Mouse (Mus musculus) embryonic facial prominence, embryonic 13.5 days (tissue): ENCODE results near the gene Arhgef7. TPM values are rescaled to one million over a fixed set of nuclear protein-coding genes. Genes with fewer than 3 reads are reported as not detected.

Experiments used
- ATAC-seq: fragments of 200-750 bp; cut with Nextera tagmentation; 2 replicates; pipeline ENCODE4 v1.8.0; 2017; ENCODE audit warnings: low read depth; ENCODE audit not compliant: insufficient number of reproducible peaks, insufficient read depth, low FRiP score, low TSS enrichment
- H3K27ac ChIP-seq: fragments of 300-500 bp; sonication (generic); 2 replicates; pipeline ENCODE4 v1.5.1; 2015; ENCODE audit warnings: moderate library complexity, mild to moderate bottlenecking, inconsistent platforms
- H3K27me3 ChIP-seq: fragments of 300-500 bp; sonication (generic); 2 replicates; pipeline ENCODE4 v1.6.1; 2015; ENCODE audit warnings: mild to moderate bottlenecking, inconsistent platforms
- H3K36me3 ChIP-seq: fragments of 300-500 bp; sonication (generic); 2 replicates; pipeline ENCODE4 v1.6.1; 2015; ENCODE audit warnings: mild to moderate bottlenecking, inconsistent platforms
- H3K4me1 ChIP-seq: fragments of 300-500 bp; sonication (generic); 2 replicates; pipeline ENCODE4 v1.6.1; 2015; ENCODE audit warnings: inconsistent platforms
- H3K4me2 ChIP-seq: fragments of 300-500 bp; sonication (generic); 2 replicates; pipeline ENCODE4 v1.6.1; 2015; ENCODE audit warnings: moderate library complexity, mild to moderate bottlenecking, inconsistent platforms
- H3K4me3 ChIP-seq: fragments of 300-500 bp; sonication (generic); 2 replicates; pipeline ENCODE4 v1.5.1; 2015; ENCODE audit warnings: mild to moderate bottlenecking, inconsistent platforms
- H3K9ac ChIP-seq: fragments of 300-500 bp; sonication (generic); 2 replicates; pipeline ENCODE4 v1.6.1; 2015; ENCODE audit warnings: mild to moderate bottlenecking, inconsistent platforms
- H3K9me3 ChIP-seq: fragments of 300-500 bp; sonication (generic); 2 replicates; pipeline ENCODE4 v1.6.1; 2016; ENCODE audit warnings: inconsistent platforms
- WGBS: fragments of 180-500 bp; shearing (Covaris S2); methylation state at CpG from one replicate; pipeline ENCODE4 v1.1.7; 2015; ENCODE audit warnings: mixed read lengths; 5-methylcytosine and 5-hydroxymethylcytosine counted together
- polyA plus RNA-seq: library from polyadenylated mRNA; unstranded; fragments of >200 nt; fragmentation: Nextera tagmentation; extraction: Ambion mirVana; gene quantifications from 2 replicates; pipeline ENCODE4 v1.2.1, GENCODE M21; 2015

The Arhgef7 gene
- polyA plus RNA-seq, 1 experiment from 2014 or later: 43.4 TPM

DNA sequence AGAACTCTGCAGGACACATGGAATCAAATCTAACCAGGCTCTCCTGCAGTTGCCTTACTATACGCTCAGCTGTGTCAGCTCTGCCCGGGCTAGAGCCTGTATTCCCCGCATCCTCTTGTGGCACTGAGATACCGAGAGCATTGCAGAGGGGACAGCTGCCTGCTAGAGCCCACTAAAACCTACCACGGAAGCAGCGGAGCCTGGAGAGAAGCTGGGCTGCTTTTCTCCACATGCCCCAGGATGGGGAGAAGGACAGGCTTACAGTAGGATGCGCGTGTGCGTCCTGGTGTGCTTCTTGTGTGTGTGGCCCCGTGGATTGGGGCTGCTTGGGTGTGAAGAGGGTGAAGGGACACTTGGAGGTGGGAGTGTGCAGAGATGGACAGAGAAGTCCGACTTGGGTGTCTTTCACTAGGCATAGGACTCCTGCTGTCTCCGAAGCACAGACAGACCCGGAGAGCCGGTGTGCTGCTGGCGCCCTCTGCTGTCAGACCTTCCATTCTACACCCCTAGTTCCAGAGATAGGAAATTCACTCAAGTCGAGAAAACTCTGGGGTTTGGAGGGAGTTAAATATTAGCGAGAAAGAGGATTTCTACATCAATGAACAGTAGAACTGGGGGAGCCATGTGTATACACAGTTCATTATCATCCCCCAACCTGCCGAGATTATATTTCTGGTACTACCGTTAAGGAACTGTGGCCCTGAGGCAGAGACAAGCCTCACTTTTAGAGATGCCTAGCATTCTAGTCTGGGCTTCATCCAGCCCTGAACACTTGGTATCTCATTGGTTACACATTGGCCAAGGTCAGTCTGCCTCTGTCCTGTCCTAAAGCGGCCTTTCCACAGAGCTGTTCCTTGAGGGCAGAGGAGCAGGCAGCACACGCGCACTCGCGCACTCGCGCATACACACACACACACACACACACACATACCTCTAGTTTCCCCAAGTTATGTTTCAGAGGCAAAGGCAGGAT is 27.2 kb upstream of the Arhgef7 start:
- H3K9ac ChIP-seq: peak overlapping the region; percentile 59
- no peak overlapping the region for H3K27ac ChIP-seq
- H3K4me1 ChIP-seq: 0 out of 2 replicates have a peak, but pooled peaks cover 4% of the 10 kb centered on the region
- H3K4me2 ChIP-seq: peak overlapping the region; percentile 57
- peak; percentile 56; the same call in 1 of the 2 replicates for ATAC-seq
- no peaks in the 10 kb centered on the region for H3K9me3 ChIP-seq
- WGBS: 39% methylated on average over 26 of the region's 26 CpGs
- H3K4me3 ChIP-seq: peak overlapping the region; percentile 26
- H3K36me3 ChIP-seq: no peaks in the 10 kb centered on the region
- peaks cover 19% of the 10 kb centered on the region for H3K27me3 ChIP-seq

DNA sequence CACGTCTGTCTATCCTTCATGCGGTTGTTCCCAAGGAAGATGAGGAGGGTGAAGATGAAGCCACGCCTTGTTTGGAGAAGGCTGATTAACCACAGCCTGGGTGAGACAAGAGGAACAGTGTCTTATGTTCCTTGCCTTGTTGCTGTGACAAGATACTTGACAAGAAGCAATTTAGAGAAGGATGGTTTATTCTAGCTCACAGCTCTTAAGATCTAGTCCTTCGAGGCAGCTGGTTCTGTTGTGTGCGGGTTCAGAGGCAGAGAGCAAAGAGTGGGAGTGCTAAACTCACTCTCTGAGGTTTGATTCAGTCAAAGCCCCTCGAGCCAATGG is 26.5 kb upstream of the Arhgef7 start, which contains the start of gene 1700016D06Rik:
Gene 1700016D06Rik, minus strand, starts transcription at position 31 of the 330 bp plus-strand sequence.
- Histone ChIP-seq H3K4me2 (peak within 1 kb of the TSS; percentile 57), H3K4me1 (0 out of 2 replicates have a peak, but pooled peaks cover 4% of the 10 kb centered on the region), H3K27ac (no peak within 1 kb of the TSS), H3K9me3 (no peaks in the 10 kb centered on the region), H3K4me3 (peak within 1 kb of the TSS; percentile 26), H3K36me3 (no peaks in the 10 kb centered on the region), H3K27me3 (peaks cover 19% of the 10 kb centered on the region), H3K9ac (peak within 1 kb of the TSS; percentile 59)
- 57% methylated on average over 6 of the region's 6 CpGs for WGBS
- ATAC-seq: no peak

DNA sequence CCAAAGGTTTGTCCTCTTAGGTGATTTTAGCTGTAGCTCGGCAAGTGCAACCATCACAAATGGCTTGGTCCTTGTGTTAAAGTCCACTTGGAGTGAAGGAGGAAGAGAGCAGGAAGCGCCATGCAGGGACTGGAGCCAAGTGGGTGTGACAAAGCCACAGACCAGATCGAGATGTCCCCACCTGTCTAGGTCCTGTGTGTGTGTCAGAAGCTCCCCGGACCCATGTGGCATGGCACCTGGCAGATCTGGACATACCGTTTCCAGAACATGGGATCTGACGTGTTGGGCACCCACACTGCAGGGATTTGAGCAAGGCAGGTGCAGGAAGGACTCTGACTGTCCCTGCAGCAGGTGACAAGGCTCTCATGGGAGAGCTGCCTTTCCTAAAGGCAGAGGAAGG is 26.1 kb upstream of the Arhgef7 start:
- 83% methylated on average over 6 of the region's 6 CpGs for WGBS
- Histone ChIP-seq H3K9ac (0 out of 2 replicates have a peak overlapping the region, but pooled peaks have one; percentile 27), H3K27ac (no peak overlapping the region), H3K36me3 (no peaks in the 10 kb centered on the region), H3K27me3 (peaks cover 19% of the 10 kb centered on the region), H3K4me2 (no peak overlapping the region), H3K4me1 (0 out of 2 replicates have a peak, but pooled peaks cover 4% of the 10 kb centered on the region), H3K4me3 (no peak overlapping the region), H3K9me3 (no peaks in the 10 kb centered on the region)
- ATAC-seq: no peak

DNA sequence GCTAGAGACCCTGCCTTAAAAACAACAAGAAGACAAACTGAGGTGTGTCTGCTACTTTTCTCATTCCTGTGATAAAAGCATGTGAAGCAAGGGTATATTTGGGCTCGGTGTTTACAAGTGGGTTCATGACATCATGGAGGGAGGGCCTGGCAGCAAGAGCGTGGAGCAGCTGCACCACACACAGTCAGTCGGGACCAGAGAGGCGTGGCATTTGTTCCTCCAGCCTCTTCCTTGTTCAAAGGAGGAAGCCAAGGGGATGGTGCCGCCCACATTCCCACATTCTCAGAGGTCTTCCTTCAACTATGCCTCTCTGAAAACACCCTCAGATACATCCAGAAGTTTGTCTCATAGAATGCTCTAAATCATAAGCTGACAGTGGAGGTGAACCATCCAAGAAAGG is 23.7 kb upstream of the Arhgef7 start:
- H3K4me3 ChIP-seq: no peak overlapping the region
- H3K9me3 ChIP-seq: no peaks in the 10 kb centered on the region
- H3K4me1 ChIP-seq: 0 out of 2 replicates have a peak, but pooled peaks cover 4% of the 10 kb centered on the region
- no peak overlapping the region for H3K9ac ChIP-seq
- no peak for ATAC-seq
- no peak overlapping the region for H3K27ac ChIP-seq
- H3K27me3 ChIP-seq: peaks cover 19% of the 10 kb centered on the region
- WGBS: 87% methylated on average over 5 of the region's 5 CpGs
- no peaks in the 10 kb centered on the region for H3K36me3 ChIP-seq
- H3K4me2 ChIP-seq: no peak overlapping the region

DNA sequence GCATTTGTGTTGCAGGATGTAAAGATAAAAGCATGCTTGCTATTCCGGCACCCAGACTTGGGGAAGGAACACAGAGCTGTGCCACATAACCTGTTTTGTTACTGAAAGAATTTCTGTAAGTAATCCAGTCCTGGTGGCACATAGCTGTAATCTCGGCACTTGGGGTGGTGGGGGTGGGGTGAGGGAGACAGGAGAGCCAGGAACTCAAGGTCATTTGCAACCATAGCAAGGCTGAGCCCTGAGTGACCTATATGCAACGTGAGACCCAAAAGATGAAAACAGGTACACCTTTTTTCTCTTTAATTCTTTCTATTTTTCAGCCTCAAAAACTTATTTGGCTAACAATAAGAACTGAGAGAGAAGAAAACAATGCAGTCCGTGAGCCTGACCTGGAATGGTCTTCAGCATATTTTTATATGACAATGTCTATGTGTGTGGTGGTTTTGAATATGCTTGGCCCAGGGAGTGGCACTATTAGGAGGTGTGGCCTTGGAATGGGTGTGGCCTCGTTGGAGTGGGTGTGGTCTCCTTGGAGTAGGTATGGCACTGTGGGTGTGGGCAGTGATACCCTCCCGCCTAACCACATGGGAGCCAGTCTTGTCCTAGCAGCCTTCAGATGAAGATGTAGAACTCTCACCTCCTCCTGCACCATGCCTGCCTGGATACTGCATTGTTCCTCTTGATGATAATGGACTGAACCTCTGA is 22.7 kb upstream of the Arhgef7 start:
- Histone ChIP-seq H3K27me3 (peaks cover 15% of the 10 kb centered on the region), H3K4me2 (no peak overlapping the region), H3K27ac (no peak overlapping the region), H3K4me1 (0 out of 2 replicates have a peak, but pooled peaks cover 4% of the 10 kb centered on the region), H3K36me3 (no peaks in the 10 kb centered on the region), H3K9me3 (no peaks in the 10 kb centered on the region), H3K4me3 (no peak overlapping the region), H3K9ac (no peak overlapping the region)
- WGBS: 58% methylated on average over 6 of the region's 6 CpGs
- ATAC-seq: no peak

DNA sequence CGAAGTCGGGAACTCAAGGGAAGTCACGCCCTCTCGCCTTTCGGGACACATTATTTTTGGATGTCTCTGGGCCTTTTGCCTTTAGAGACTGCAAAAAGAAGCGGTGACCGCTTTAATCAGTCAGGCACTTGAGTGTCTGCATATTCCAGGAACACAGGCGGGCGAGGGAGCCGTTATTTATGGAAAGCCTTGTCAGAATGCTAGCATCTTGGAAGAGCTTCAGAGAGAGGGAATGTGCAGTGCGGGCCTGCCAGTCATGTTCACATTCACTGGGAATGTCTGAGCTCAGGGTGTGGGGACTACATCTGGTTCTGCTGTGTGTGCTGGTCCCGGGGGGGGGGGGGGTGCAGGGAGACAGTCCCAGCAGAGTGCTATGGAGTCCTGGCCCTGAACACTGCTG is 21.7 kb upstream of the Arhgef7 start:
- no peak for ATAC-seq
- no peak overlapping the region for H3K27ac ChIP-seq
- peaks cover 8% of the 10 kb centered on the region for H3K27me3 ChIP-seq
- H3K9me3 ChIP-seq: no peaks in the 10 kb centered on the region
- H3K4me1 ChIP-seq: no peaks in the 10 kb centered on the region
- no peak overlapping the region for H3K4me2 ChIP-seq
- 77% methylated on average over 12 of the region's 12 CpGs for WGBS
- no peaks in the 10 kb centered on the region for H3K36me3 ChIP-seq
- no peak overlapping the region for H3K4me3 ChIP-seq
- H3K9ac ChIP-seq: no peak overlapping the region

DNA sequence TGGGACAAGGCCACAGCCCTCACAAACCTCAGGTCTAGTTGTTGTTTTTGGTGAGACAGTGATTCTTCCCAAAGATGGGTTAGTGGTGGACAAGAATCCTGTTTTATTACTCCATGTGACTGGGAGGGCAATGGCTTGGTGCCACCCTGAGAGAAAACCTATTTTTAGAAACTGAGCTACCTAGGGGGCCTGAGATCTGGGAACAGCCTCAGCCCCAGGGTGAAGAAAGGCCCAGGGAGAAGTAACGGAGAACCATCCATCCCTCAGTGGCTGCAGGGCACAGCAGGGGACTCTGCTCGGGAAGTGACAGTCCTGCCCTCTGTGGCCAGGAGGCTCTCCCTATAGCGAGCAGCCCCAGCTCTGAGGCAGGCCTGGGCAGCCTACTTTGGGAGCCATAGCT is 19.8 kb upstream of the Arhgef7 start:
- no peak overlapping the region for H3K9ac ChIP-seq
- H3K4me1 ChIP-seq: no peaks in the 10 kb centered on the region
- no peaks in the 10 kb centered on the region; the same call in none of the 2 replicates for H3K27me3 ChIP-seq
- H3K4me3 ChIP-seq: no peak overlapping the region
- H3K4me2 ChIP-seq: no peak overlapping the region
- WGBS: 23% methylated on average over 3 of the region's 3 CpGs
- no peaks in the 10 kb centered on the region for H3K36me3 ChIP-seq
- H3K27ac ChIP-seq: no peak overlapping the region
- ATAC-seq: no peak
- no peaks in the 10 kb centered on the region for H3K9me3 ChIP-seq

DNA sequence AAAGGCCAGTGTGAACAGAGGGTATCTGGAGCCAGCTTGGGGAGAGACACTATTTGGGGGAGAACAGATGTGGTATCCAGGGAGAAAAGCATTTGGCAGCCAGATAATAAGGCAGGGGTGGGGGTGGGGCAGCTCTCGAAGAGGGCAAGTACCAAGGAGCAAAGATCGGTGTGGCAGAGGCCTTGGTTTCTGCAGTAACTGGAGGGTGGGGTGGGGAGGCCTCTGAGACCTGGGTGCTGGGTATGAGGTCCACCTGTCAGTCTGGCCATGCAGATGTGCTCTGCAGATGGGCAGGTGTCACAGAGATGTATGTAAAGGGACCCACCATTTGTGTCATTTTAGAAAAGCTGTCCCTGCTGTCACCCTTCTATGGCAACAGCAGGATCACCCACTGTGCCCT is 18.7 kb upstream of the Arhgef7 start:
- H3K27ac ChIP-seq: no peak overlapping the region
- H3K9me3 ChIP-seq: no peaks in the 10 kb centered on the region
- no peaks in the 10 kb centered on the region for H3K4me1 ChIP-seq
- no peaks in the 10 kb centered on the region; the same call in none of the 2 replicates for H3K27me3 ChIP-seq
- H3K4me2 ChIP-seq: no peak overlapping the region
- 60% methylated on average over 2 of the region's 2 CpGs for WGBS
- no peaks in the 10 kb centered on the region for H3K36me3 ChIP-seq
- H3K9ac ChIP-seq: no peak overlapping the region
- H3K4me3 ChIP-seq: no peak overlapping the region
- no peak for ATAC-seq

DNA sequence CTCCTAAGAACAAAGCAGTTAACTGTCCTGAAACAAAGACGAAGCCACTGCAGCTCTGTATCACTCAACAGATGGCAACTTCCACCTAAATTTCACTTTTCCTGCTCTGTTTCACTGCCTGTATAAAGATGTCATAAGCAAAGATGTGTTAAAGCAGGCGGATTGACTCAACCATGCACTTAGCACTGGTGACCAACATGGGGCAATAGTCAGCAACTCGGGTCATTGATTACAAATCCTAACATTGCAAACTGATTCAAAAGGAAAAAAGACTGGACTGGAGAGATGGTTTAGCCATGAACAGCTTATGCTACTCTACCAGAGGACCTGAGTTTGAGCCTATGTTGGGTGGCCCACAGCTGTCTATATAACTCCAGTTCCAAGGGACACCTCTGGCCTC is 18.0 kb upstream of the Arhgef7 start:
- Histone ChIP-seq H3K9me3 (no peaks in the 10 kb centered on the region), H3K27ac (no peak overlapping the region), H3K4me2 (no peak overlapping the region), H3K4me1 (no peaks in the 10 kb centered on the region), H3K4me3 (no peak overlapping the region), H3K9ac (no peak overlapping the region), H3K36me3 (no peaks in the 10 kb centered on the region), H3K27me3 (no peaks in the 10 kb centered on the region; the same call in none of the 2 replicates)
- ATAC-seq: no peak
- 78% methylated on average over 3 of the region's 3 CpGs for WGBS

DNA sequence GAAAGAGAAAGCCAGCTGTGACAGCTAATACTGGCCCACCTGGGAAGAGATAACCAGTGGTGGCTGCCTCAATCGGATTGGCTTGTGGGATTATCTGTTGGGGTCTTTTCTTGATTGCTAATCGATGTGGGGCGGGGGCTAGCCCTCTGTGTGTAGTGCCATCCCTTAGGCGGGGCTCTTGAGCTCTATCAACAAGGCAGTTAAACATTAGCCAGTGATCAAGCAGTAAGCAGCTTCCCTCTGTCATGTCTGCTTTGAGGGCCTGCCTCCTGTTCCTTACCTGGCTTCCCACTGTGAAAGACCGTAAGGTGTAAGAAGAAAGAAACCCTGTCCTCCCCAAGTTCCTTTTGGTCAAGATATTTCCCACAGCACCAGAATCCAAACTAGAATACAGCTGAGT is 17.1 kb upstream of the Arhgef7 start:
- H3K9me3 ChIP-seq: no peaks in the 10 kb centered on the region
- no peak overlapping the region for H3K27ac ChIP-seq
- H3K9ac ChIP-seq: no peak overlapping the region
- 52% methylated on average over 5 of the region's 5 CpGs for WGBS
- H3K4me2 ChIP-seq: no peak overlapping the region
- no peaks in the 10 kb centered on the region for H3K4me1 ChIP-seq
- H3K36me3 ChIP-seq: no peaks in the 10 kb centered on the region
- no peak overlapping the region for H3K4me3 ChIP-seq
- H3K27me3 ChIP-seq: no peaks in the 10 kb centered on the region; the same call in none of the 2 replicates
- no peak for ATAC-seq

DNA sequence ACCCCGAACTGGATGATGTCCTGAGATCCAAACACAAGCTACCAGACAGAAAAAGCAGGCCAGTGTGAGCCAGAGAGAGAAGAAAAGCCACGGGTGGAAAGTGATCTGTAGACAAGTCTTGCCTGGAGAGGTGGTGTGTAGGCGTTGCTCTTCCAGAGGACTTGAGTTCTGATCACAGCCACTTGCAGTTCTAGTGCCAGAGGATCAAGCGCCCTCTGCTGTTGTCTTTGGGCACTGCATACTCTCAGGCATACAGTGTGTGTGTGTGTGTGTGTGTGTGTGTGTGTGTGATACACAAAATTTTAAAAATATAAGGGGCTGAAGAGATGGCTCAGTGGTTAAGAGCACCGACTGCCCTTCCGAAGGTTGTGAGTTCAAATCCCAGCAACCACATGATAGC is 15.3 kb upstream of the Arhgef7 start:
- Histone ChIP-seq H3K4me1 (no peaks in the 10 kb centered on the region), H3K27me3 (no peaks in the 10 kb centered on the region; the same call in none of the 2 replicates), H3K36me3 (no peaks in the 10 kb centered on the region), H3K4me3 (no peak overlapping the region), H3K4me2 (no peak overlapping the region), H3K27ac (no peak overlapping the region), H3K9me3 (no peaks in the 10 kb centered on the region), H3K9ac (no peak overlapping the region)
- no peak for ATAC-seq
- WGBS: 89% methylated on average over 6 of the region's 6 CpGs
